Mouse (Mus musculus): Measurements from ENCODE around the gene Wfikkn1. TPM values are rescaled to one million over a fixed set of nuclear protein-coding genes. Genes with fewer than 3 reads are reported as not detected.
A peak's percentile ranks its signal among the peaks of the same experiment; 100 is the strongest.

Gene Wfikkn1
- polyA plus RNA-seq, 1 experiment from 2014 or later, result 0.56 TPM

- H3K27me3 ChIP-seq, result no peaks in the 10 kb centered on the region
- peak overlapping the region; percentile 93 for H3K9ac ChIP-seq
- ATAC-seq (ENCODE audit: insufficient number of reproducible peaks, insufficient read depth, low FRiP score, low TSS enrichment, low read depth), result no peak
- H3K27ac ChIP-seq, result peak overlapping the region; percentile 95
- H3K4me1 ChIP-seq, result peaks cover 72% of the 10 kb centered on the region
- 50% methylated on average over 6 of the region's 6 CpGs for WGBS
- peaks cover 52% of the 10 kb centered on the region for H3K36me3 ChIP-seq
- peak overlapping the region; percentile 98 for H3K4me2 ChIP-seq
- H3K9me3 ChIP-seq, result no peaks in the 10 kb centered on the region
- H3K4me3 ChIP-seq, result peak overlapping the region; percentile 86
Measured at GRCm38 (mm10) chr17:25833961-25834594, 46.6 kb downstream of the Wfikkn1 start.

- ATAC-seq (ENCODE audit: insufficient number of reproducible peaks, insufficient read depth, low FRiP score, low TSS enrichment, low read depth), result peak; percentile 11; the same call in 1 of the 2 replicates
- peaks cover 47% of the 10 kb centered on the region for H3K36me3 ChIP-seq
- peak within 1 kb of the TSS; percentile 86 for H3K4me3 ChIP-seq
- H3K4me1 ChIP-seq, result peaks cover 75% of the 10 kb centered on the region
- H3K9me3 ChIP-seq, result no peaks in the 10 kb centered on the region
- WGBS, result under 1% methylated on average over 24 of the region's 24 CpGs
- H3K4me2 ChIP-seq, result peak within 1 kb of the TSS; percentile 98
- H3K27me3 ChIP-seq, result no peaks in the 10 kb centered on the region
- peak within 1 kb of the TSS; percentile 93 for H3K9ac ChIP-seq
- peak within 1 kb of the TSS; percentile 95 for H3K27ac ChIP-seq
Measured at GRCm38 (mm10) chr17:25833291-25833663, 47.4 kb downstream of the Wfikkn1 start, which contains the start of gene Stub1. Stub1 (minus strand) TSS chr17:25833404.

- peak overlapping the region; percentile 98 for H3K4me2 ChIP-seq
- ATAC-seq (ENCODE audit: insufficient number of reproducible peaks, insufficient read depth, low FRiP score, low TSS enrichment, low read depth), result peak; percentile 85
- H3K4me3 ChIP-seq, result peak overlapping the region; percentile 86
- peak overlapping the region; percentile 95 for H3K27ac ChIP-seq
- H3K9ac ChIP-seq, result peak overlapping the region; percentile 93
- H3K9me3 ChIP-seq, result no peaks in the 10 kb centered on the region
- peaks cover 79% of the 10 kb centered on the region for H3K4me1 ChIP-seq
- under 1% methylated on average over 71 of the region's 77 CpGs for WGBS
- peaks cover 47% of the 10 kb centered on the region for H3K36me3 ChIP-seq
- no peaks in the 10 kb centered on the region for H3K27me3 ChIP-seq
Measured at GRCm38 (mm10) chr17:25832436-25833290, 48.0 kb downstream of the Wfikkn1 start.

GRCm38 (mm10) chr17:25831451-25832281, 49.0 kb downstream of the Wfikkn1 start:
- Histone ChIP-seq H3K9me3 (no peaks in the 10 kb centered on the region), H3K9ac (peak overlapping the region; percentile 93), H3K27ac (peak overlapping the region; percentile 95), H3K36me3 (peaks cover 56% of the 10 kb centered on the region), H3K4me3 (peak overlapping the region; percentile 86), H3K27me3 (no peaks in the 10 kb centered on the region), H3K4me2 (peak overlapping the region; percentile 98), H3K4me1 (peaks cover 70% of the 10 kb centered on the region)
- no peak for ATAC-seq (ENCODE audit: insufficient number of reproducible peaks, insufficient read depth, low FRiP score, low TSS enrichment, low read depth)
- 63% methylated on average over 21 of the region's 21 CpGs for WGBS

- ATAC-seq (ENCODE audit: insufficient number of reproducible peaks, insufficient read depth, low FRiP score, low TSS enrichment, low read depth), result no peak
- Histone ChIP-seq H3K27me3 (no peaks in the 10 kb centered on the region), H3K4me2 (peak overlapping the region; percentile 98), H3K27ac (no peak overlapping the region), H3K9ac (peak overlapping the region; percentile 93), H3K4me3 (peak overlapping the region; percentile 86), H3K4me1 (peaks cover 70% of the 10 kb centered on the region), H3K9me3 (no peaks in the 10 kb centered on the region), H3K36me3 (peaks cover 62% of the 10 kb centered on the region)
- 83% methylated on average over 14 of the region's 14 CpGs for WGBS
Measured at GRCm38 (mm10) chr17:25830806-25831431, 49.7 kb downstream of the Wfikkn1 start.

GRCm38 (mm10) chr17:25830200-25830753, 50.4 kb downstream of the Wfikkn1 start:
- Histone ChIP-seq H3K4me3 (peak overlapping the region; percentile 86; the same call in 1 of the 2 replicates), H3K27ac (no peak overlapping the region), H3K27me3 (no peaks in the 10 kb centered on the region), H3K9me3 (no peaks in the 10 kb centered on the region), H3K36me3 (peaks cover 62% of the 10 kb centered on the region), H3K4me1 (peaks cover 67% of the 10 kb centered on the region), H3K4me2 (peak overlapping the region; percentile 81), H3K9ac (no peak overlapping the region; the same call in none of the 2 replicates)
- 80% methylated on average over 4 of the region's 4 CpGs for WGBS
- no peak for ATAC-seq (ENCODE audit: insufficient number of reproducible peaks, insufficient read depth, low FRiP score, low TSS enrichment, low read depth)

- H3K27ac ChIP-seq, result peak overlapping the region; percentile 92
- peak overlapping the region; percentile 81 for H3K4me2 ChIP-seq
- no peaks in the 10 kb centered on the region for H3K9me3 ChIP-seq
- no peak for ATAC-seq (ENCODE audit: insufficient number of reproducible peaks, insufficient read depth, low FRiP score, low TSS enrichment, low read depth)
- 39% methylated on average over 8 of the region's 8 CpGs for WGBS
- peak overlapping the region; percentile 81 for H3K9ac ChIP-seq
- H3K4me1 ChIP-seq, result peaks cover 67% of the 10 kb centered on the region
- H3K36me3 ChIP-seq, result peaks cover 56% of the 10 kb centered on the region
- H3K4me3 ChIP-seq, result peak overlapping the region; percentile 60
- H3K27me3 ChIP-seq, result no peaks in the 10 kb centered on the region
Measured at GRCm38 (mm10) chr17:25829558-25830017, 51.1 kb downstream of the Wfikkn1 start.

GRCm38 (mm10) chr17:25828712-25829557, 51.7 kb downstream of the Wfikkn1 start, which contains the start of gene Jmjd8:
Jmjd8 (plus strand) TSS chr17:25828867.
- peaks cover 55% of the 10 kb centered on the region for H3K36me3 ChIP-seq
- H3K27me3 ChIP-seq, result no peaks in the 10 kb centered on the region
- under 1% methylated on average over 32 of the region's 32 CpGs for WGBS
- no peak for ATAC-seq (ENCODE audit: insufficient number of reproducible peaks, insufficient read depth, low FRiP score, low TSS enrichment, low read depth)
- peak within 1 kb of the TSS; percentile 92 for H3K27ac ChIP-seq
- H3K4me2 ChIP-seq, result peak within 1 kb of the TSS; percentile 81
- peak within 1 kb of the TSS; percentile 81 for H3K9ac ChIP-seq
- H3K4me1 ChIP-seq, result peaks cover 67% of the 10 kb centered on the region
- H3K9me3 ChIP-seq, result no peaks in the 10 kb centered on the region
- peak within 1 kb of the TSS; percentile 60 for H3K4me3 ChIP-seq

- peak overlapping the region; percentile 81 for H3K4me2 ChIP-seq
- no peaks in the 10 kb centered on the region for H3K9me3 ChIP-seq
- peak overlapping the region; percentile 81 for H3K9ac ChIP-seq
- no peaks in the 10 kb centered on the region for H3K27me3 ChIP-seq
- ATAC-seq (ENCODE audit: insufficient number of reproducible peaks, insufficient read depth, low FRiP score, low TSS enrichment, low read depth), result no peak
- 81% methylated on average over 8 of the region's 8 CpGs for WGBS
- H3K36me3 ChIP-seq, result peaks cover 55% of the 10 kb centered on the region
- peaks cover 64% of the 10 kb centered on the region for H3K4me1 ChIP-seq
- peak overlapping the region; percentile 92; the same call in 1 of the 2 replicates for H3K27ac ChIP-seq
- H3K4me3 ChIP-seq, result peak overlapping the region; percentile 60
Measured at GRCm38 (mm10) chr17:25828223-25828594, 52.4 kb downstream of the Wfikkn1 start.

All from embryonic facial prominence, embryonic 13.5 days (tissue).